Comparison of ENCODE assay signal across 8 mouse cellular contexts in genomic region chr19:6242281-6242680, GRCm38 (mm10). TPM values are rescaled to one million over a fixed set of nuclear protein-coding genes. Genes with fewer than 3 reads are reported as not detected.
DNase-seq lines count a peak whose midpoint lies in the region; ATAC-seq and TF ChIP-seq lines count a peak whose summit lies in the region.

No protein-coding gene starts in this region.

- H3K9me3 ChIP-seq in forebrain, embryonic 10.5 days, result no peaks in the 10 kb centered on the region
- no peaks in the 10 kb centered on the region for H3K9me3 ChIP-seq in hindbrain, embryonic 16.5 days (ENCODE audit: control insufficient read depth, low read length)
- H3K9me3 ChIP-seq in liver, embryonic 13.5 days (replicated peaks), result no peaks in the 10 kb centered on the region

- peak overlapping the region; percentile 19 for H3ac ChIP-seq in myocyte (ENCODE audit: control insufficient read depth, insufficient read length)

- peak overlapping the region; percentile 92 for H3K4me3 ChIP-seq in forebrain, embryonic 10.5 days
- peak overlapping the region; percentile 94 for H3K4me3 ChIP-seq in hindbrain, embryonic 16.5 days (ENCODE audit: low read length)
- H3K4me3 ChIP-seq in liver, embryonic 13.5 days (replicated peaks), result peak overlapping the region; percentile 90
- H3K4me3 ChIP-seq in myocyte, result peak overlapping the region; percentile 64

- 3% methylated on average over 4 of the region's 4 CpGs for WGBS in forebrain, embryonic 10.5 days
- 4% methylated on average over 4 of the region's 4 CpGs for WGBS in hindbrain, embryonic 16.5 days
- 0% methylated on average over 4 of the region's 4 CpGs for WGBS in liver, embryonic 13.5 days (ENCODE audit: insufficient replicate concordance)

- no peak for DNase-seq in frontal cortex, adult 2 months (ENCODE audit: extremely low spot score in 1 of 2, low spot score in 1 of 2)
- peak; percentile 60 to 75 for DNase-seq in adrenal gland, postnatal 36 days
- DNase-seq in forebrain, embryonic 10.5 days (ENCODE audit: extremely low spot score, low spot score), result no peak
- peak; percentile 70 for DNase-seq in liver, embryonic 13.5 days
- DNase-seq in thymus, postnatal 10 days (ENCODE audit: low spot score in 2 of 2), result peak; percentile 47 to 54

- peaks cover 32% of the 10 kb centered on the region for H3K36me3 ChIP-seq in forebrain, embryonic 10.5 days (replicated peaks)
- peaks cover 14% of the 10 kb centered on the region for H3K36me3 ChIP-seq in hindbrain, embryonic 16.5 days (ENCODE audit: control insufficient read depth, insufficient read depth, low read length)
- H3K36me3 ChIP-seq in liver, embryonic 13.5 days, result peaks cover 36% of the 10 kb centered on the region
- H3K36me3 ChIP-seq in myocyte (ENCODE audit: control insufficient read depth, insufficient read depth), result no peaks in the 10 kb centered on the region

- peaks cover 20% of the 10 kb centered on the region for H3K4me1 ChIP-seq in forebrain, embryonic 10.5 days
- H3K4me1 ChIP-seq in hindbrain, embryonic 16.5 days (ENCODE audit: control insufficient read depth, insufficient read depth, low read depth, low read length), result peaks cover 12% of the 10 kb centered on the region
- peaks cover 55% of the 10 kb centered on the region for H3K4me1 ChIP-seq in liver, embryonic 13.5 days (replicated peaks)

- 0 out of 2 replicates have a peak, but pooled peaks have one; percentile 10 for ATAC-seq in frontal cortex, adult (ENCODE audit: low TSS enrichment)
- no peak for ATAC-seq in hindbrain, embryonic 16.5 days
- ATAC-seq in liver, embryonic 13.5 days (ENCODE audit: low read depth), result 0 out of 2 replicates have a peak, but pooled peaks have one; percentile 6

- no peaks in the 10 kb centered on the region for H3K79me2 ChIP-seq in myocyte (ENCODE audit: control insufficient read depth, insufficient read depth)

- H3K9ac ChIP-seq in hindbrain, embryonic 16.5 days (ENCODE audit: low read depth, low read length), result peak overlapping the region; percentile 95
- H3K9ac ChIP-seq in liver, embryonic 13.5 days, result peak overlapping the region; percentile 94

- peak overlapping the region; percentile 87 for H3K27ac ChIP-seq in forebrain, embryonic 10.5 days
- H3K27ac ChIP-seq in hindbrain, embryonic 16.5 days (ENCODE audit: low read depth, low read length), result peak overlapping the region; percentile 73; the same call in 1 of the 2 replicates
- peak overlapping the region; percentile 88 for H3K27ac ChIP-seq in liver, embryonic 13.5 days

- H3K4me2 ChIP-seq in hindbrain, embryonic 16.5 days (ENCODE audit: low read length), result peak overlapping the region; percentile 65
- peak overlapping the region; percentile 94 for H3K4me2 ChIP-seq in liver, embryonic 13.5 days
- H3K4me2 ChIP-seq in myocyte (ENCODE audit: low read depth), result peak overlapping the region; percentile 89

- TF ChIP-seq POLR2A in myocyte (IDR thresholded peaks at IDR 0.05; ENCODE audit: insufficient read length, low read depth), result peak; percentile 37

- H3K27me3 ChIP-seq in forebrain, embryonic 10.5 days (ENCODE audit: poor library complexity, severe bottlenecking), result no peaks in the 10 kb centered on the region
- H3K27me3 ChIP-seq in hindbrain, embryonic 16.5 days (replicated peaks; ENCODE audit: control insufficient read depth, insufficient read depth, low read length), result no peaks in the 10 kb centered on the region
- H3K27me3 ChIP-seq in liver, embryonic 13.5 days, result no peaks in the 10 kb centered on the region
- H3K27me3 ChIP-seq in myocyte (ENCODE audit: control insufficient read depth, insufficient read depth, insufficient read length), result no peaks in the 10 kb centered on the region

TF ChIP-seq in myocyte, 11 proteins besides CTCF, POLR2A, EP300 and RAD21:
- TF ChIP-seq CEBPB (IDR thresholded peaks at IDR 0.05; ENCODE audit: insufficient read depth, poor library complexity, severe bottlenecking) (no peak), MAX (IDR thresholded peaks at IDR 0.05; ENCODE audit: low read depth) (no peak), MYOG (IDR thresholded peaks at IDR 0.05; ENCODE audit: control insufficient read depth in 1 of 3, insufficient read depth in 1 of 3, insufficient read length in 2 of 3, low read depth in 2 of 3) (no peak), REST (IDR thresholded peaks at IDR 0.05; ENCODE audit: insufficient read depth, insufficient read length) (no peak), TCF12 (IDR thresholded peaks at IDR 0.05; ENCODE audit: insufficient read depth, poor library complexity, severe bottlenecking) (no peak), MYOD1 (IDR thresholded peaks at IDR 0.05; ENCODE audit: control insufficient read depth in 1 of 3, insufficient read length in 2 of 3, low read depth in 2 of 3) (no peak), TCF3 (IDR thresholded peaks at IDR 0.05; ENCODE audit: insufficient read length, low read depth) (no peak), E2F4 (IDR thresholded peaks at IDR 0.05; ENCODE audit: insufficient read depth) (no peak), POLR2AphosphoS2 (IDR thresholded peaks at IDR 0.05; ENCODE audit: insufficient read length, low read depth) (no peak), USF1 (IDR thresholded peaks at IDR 0.05; ENCODE audit: low read depth) (no peak), SRF (IDR thresholded peaks at IDR 0.05; ENCODE audit: control insufficient read depth, insufficient read length, low read depth) (no peak)

RNA-seq across cellular contexts. Expression of gene Atg2a, which starts 0.8 kb away (rescaled TPM):
- polyA plus RNA-seq in frontal cortex, adult 2 months (2012; rRNA removed), result 29.3 and 31.2 TPM in 2 replicates
- 10 to 100 TPM; 30.7 to 33.3 TPM for total RNA-seq in adrenal gland, postnatal 36 days (2021)
- polyA plus RNA-seq in forebrain, embryonic 10.5 days (2016; fragmentation: Nextera tagmentation; extraction: Ambion mirVana), result 11.1 and 11.4 TPM in 2 replicates
- polyA plus RNA-seq in hindbrain, embryonic 16.5 days (2015; fragmentation: Nextera tagmentation; extraction: Ambion mirVana), result 11.7 and 16.7 TPM in 2 replicates
- polyA plus RNA-seq in liver, embryonic 13.5 days (2015; fragmentation: Nextera tagmentation; extraction: Ambion mirVana), result 4.1 and 4.8 TPM in 2 replicates
- 15.2 TPM for polyA plus RNA-seq in myocyte (2012; fragmentation: generic; extraction: Trizol)

RNA-seq across cellular contexts. Expression of gene Ppp2r5b, which starts 6.6 kb away (rescaled TPM):
- 137 and 141 TPM in 2 replicates for polyA plus RNA-seq in frontal cortex, adult 2 months (2012; rRNA removed)
- 100 to 1,000 TPM in 1 of 2 experiments, 10 to 100 TPM in 1; 83.5 to 129 TPM for total RNA-seq in adrenal gland, postnatal 36 days (2021)
- 21.6 and 24.4 TPM in 2 replicates for polyA plus RNA-seq in forebrain, embryonic 10.5 days (2016; fragmentation: Nextera tagmentation; extraction: Ambion mirVana)
- polyA plus RNA-seq in hindbrain, embryonic 16.5 days (2015; fragmentation: Nextera tagmentation; extraction: Ambion mirVana), result 161 and 167 TPM in 2 replicates
- 3.5 and 4.9 TPM in 2 replicates for polyA plus RNA-seq in liver, embryonic 13.5 days (2015; fragmentation: Nextera tagmentation; extraction: Ambion mirVana)
- polyA plus RNA-seq in myocyte (2012; fragmentation: generic; extraction: Trizol), result 51.4 TPM

RNA-seq across cellular contexts. Expression of gene Gpha2, which starts 16.1 kb away (rescaled TPM):
- not detected in 2 replicates for polyA plus RNA-seq in frontal cortex, adult 2 months (2012; rRNA removed)
- total RNA-seq in adrenal gland, postnatal 36 days (2021), result 10 to 100 TPM; 25.5 to 27.9 TPM
- 0.58 TPM in 1 of 2 replicates, not detected in the other for polyA plus RNA-seq in forebrain, embryonic 10.5 days (2016; fragmentation: Nextera tagmentation; extraction: Ambion mirVana)
- not detected in 2 replicates for polyA plus RNA-seq in hindbrain, embryonic 16.5 days (2015; fragmentation: Nextera tagmentation; extraction: Ambion mirVana)
- 0.17 TPM in 1 of 2 replicates, not detected in the other for polyA plus RNA-seq in liver, embryonic 13.5 days (2015; fragmentation: Nextera tagmentation; extraction: Ambion mirVana)
- 0.40 TPM for polyA plus RNA-seq in myocyte (2012; fragmentation: generic; extraction: Trizol)

RNA-seq across cellular contexts. Expression of gene Ehd1, which starts 34.2 kb away (rescaled TPM):
- polyA plus RNA-seq in frontal cortex, adult 2 months (2012; rRNA removed), result 48.4 and 49.3 TPM in 2 replicates
- 100 to 1,000 TPM; 119 to 188 TPM for total RNA-seq in adrenal gland, postnatal 36 days (2021)
- polyA plus RNA-seq in forebrain, embryonic 10.5 days (2016; fragmentation: Nextera tagmentation; extraction: Ambion mirVana), result 76.8 and 82.1 TPM in 2 replicates
- polyA plus RNA-seq in hindbrain, embryonic 16.5 days (2015; fragmentation: Nextera tagmentation; extraction: Ambion mirVana), result 105 and 113 TPM in 2 replicates
- polyA plus RNA-seq in liver, embryonic 13.5 days (2015; fragmentation: Nextera tagmentation; extraction: Ambion mirVana), result 68.8 and 72.6 TPM in 2 replicates
- polyA plus RNA-seq in myocyte (2012; fragmentation: generic; extraction: Trizol), result 433 TPM

RNA-seq across cellular contexts. Expression of gene Majin, which starts 58.1 kb away (rescaled TPM):
- 0.14 TPM in 1 of 2 replicates, not detected in the other for polyA plus RNA-seq in frontal cortex, adult 2 months (2012; rRNA removed)
- 1 to 10 TPM; 1.7 TPM for total RNA-seq in adrenal gland, postnatal 36 days (2021)
- polyA plus RNA-seq in forebrain, embryonic 10.5 days (2016; fragmentation: Nextera tagmentation; extraction: Ambion mirVana), result not detected in 2 replicates
- polyA plus RNA-seq in hindbrain, embryonic 16.5 days (2015; fragmentation: Nextera tagmentation; extraction: Ambion mirVana), result 0.10 TPM in 1 of 2 replicates, not detected in the other
- polyA plus RNA-seq in liver, embryonic 13.5 days (2015; fragmentation: Nextera tagmentation; extraction: Ambion mirVana), result not detected in 2 replicates
- not detected for polyA plus RNA-seq in myocyte (2012; fragmentation: generic; extraction: Trizol)

Comparison
In these comparisons a context has a peak if more than half of its experiments do, and no peak if none do; other contexts are left out.
1. DNase-seq: peak in adrenal gland, postnatal 36 days (2 of 2), liver, embryonic 13.5 days (single experiment) and thymus, postnatal 10 days (2 of 2); none in frontal cortex, adult 2 months (0 of 2) and forebrain, embryonic 10.5 days (single experiment).
2. Peak in every context shown above with its lines, with median percentiles within 50 percentile points of each other: H3K27ac ChIP-seq, H3K4me3 ChIP-seq and H3K4me2 ChIP-seq.